Mouse (Mus musculus): ENCODE data around the gene Gm44965.

DNA sequence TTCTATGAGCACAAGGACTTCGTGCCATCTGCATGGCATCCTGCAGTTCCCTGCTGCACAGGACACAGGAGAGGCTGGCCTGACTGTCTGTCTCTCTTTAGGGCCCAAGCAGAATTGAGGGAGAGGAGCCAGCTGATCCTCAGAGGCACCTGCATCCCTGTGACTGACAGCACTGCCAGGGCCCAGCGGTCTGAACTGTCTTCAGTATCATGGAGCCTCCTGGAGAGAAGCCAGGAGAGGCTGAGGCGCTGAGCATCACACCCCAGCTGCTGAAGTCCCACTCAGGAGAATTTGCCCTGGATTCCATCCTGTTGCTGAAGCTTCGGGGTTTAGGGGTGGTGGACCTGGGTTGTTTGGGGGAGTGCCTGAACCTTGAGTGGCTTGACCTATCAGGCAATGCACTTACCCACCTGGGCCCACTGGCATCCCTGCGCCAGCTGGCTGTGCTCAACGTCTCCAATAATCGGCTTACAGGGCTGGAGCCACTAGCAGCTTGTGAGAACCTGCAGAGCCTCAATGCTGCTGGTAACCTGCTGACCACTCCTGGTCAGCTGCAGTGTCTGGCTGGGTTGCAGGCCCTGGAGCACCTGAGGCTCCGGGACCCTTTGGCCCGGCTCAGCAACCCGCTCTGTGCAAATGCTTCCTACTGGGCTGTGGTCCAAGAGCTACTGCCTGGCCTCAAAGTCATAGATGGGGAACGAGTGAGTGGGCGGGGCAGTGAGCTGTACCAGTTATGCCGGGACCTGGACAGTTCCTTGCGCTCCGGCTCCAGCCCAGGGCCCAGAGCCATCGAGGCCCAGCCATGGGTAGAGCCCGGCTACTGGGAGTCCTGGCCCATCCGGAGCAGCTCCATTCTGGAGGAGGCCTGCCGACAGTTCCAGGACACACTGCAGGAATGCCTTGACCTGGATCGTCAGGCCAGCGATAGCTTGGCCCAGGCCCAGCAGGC is 25.4 kb upstream of the Gm44965 start:
- no peak for TF ChIP-seq CTCF (conservative IDR thresholded peaks at IDR 0.05; ENCODE audit: insufficient read depth, insufficient read length, low read depth, low read length)
- TF ChIP-seq POLR2A (IDR thresholded peaks at IDR 0.05; ENCODE audit: low read depth, low read length): no peak
